Mouse (Mus musculus) embryonic fibroblast, embryonic 13.5 days (primary cell): ENCODE measurements around the gene Sin3a. TPM values are rescaled to one million over a fixed set of nuclear protein-coding genes. Genes with fewer than 3 reads are reported as not detected.

Experiments
- H3K27ac ChIP-seq: 2 replicates; pipeline ENCODE4 v1.5.1; 2012; ENCODE audit warnings: low read length, control low read depth, inconsistent platforms; ENCODE audit not compliant: insufficient read depth
- H3K4me1 ChIP-seq: 2 replicates; pipeline ENCODE4 v1.6.1; 2011; ENCODE audit warnings: low read length; ENCODE audit not compliant: control insufficient read depth, insufficient read depth
- H3K4me3 ChIP-seq: 2 replicates; pipeline ENCODE4 v1.5.1; 2011; ENCODE audit warnings: mild to moderate bottlenecking, control low read depth, low read length; ENCODE audit not compliant: insufficient read depth
- CTCF ChIP-seq: IDR thresholded peaks from 2 replicates; pipeline ENCODE4 v1.5.1; 2011; ENCODE audit warnings: mild to moderate bottlenecking, control low read depth, low read length, moderate library complexity, borderline replicate concordance; ENCODE audit not compliant: insufficient read depth
- POLR2A ChIP-seq: IDR thresholded peaks from 2 replicates; pipeline ENCODE4 v1.6.1; 2011; ENCODE audit warnings: low read depth, mild to moderate bottlenecking, control low read depth, low read length, moderate library complexity
- polyA plus RNA-seq: library from polyadenylated mRNA; stranded (reverse); fragments of >200 nt; gene quantifications from 2 replicates; pipeline ENCODE4 v1.2.4, GENCODE M21; 2011; ENCODE audit warnings: low read depth; ENCODE audit not compliant: missing spikeins, insufficient read length

The Sin3a gene
- polyA plus RNA-seq, 1 experiment, result 49.7 TPM

GRCm38 (mm10) chr9:57158506-57158905 is 86.7 kb downstream of the Sin3a start:
- Histone ChIP-seq H3K4me3 (no peak overlapping the region), H3K4me1 (no peaks in the 10 kb centered on the region), H3K27ac (no peak overlapping the region)
- TF ChIP-seq CTCF (no peak), POLR2A (no peak; the same call in 1 of the 2 replicates)

GRCm38 (mm10) chr9:57162496-57162895 is 90.7 kb downstream of the Sin3a start:
- no peak overlapping the region for H3K27ac ChIP-seq
- TF ChIP-seq CTCF, result peak; percentile 63; the same call in 1 of the 2 replicates
- no peak for TF ChIP-seq POLR2A
- H3K4me1 ChIP-seq, result no peaks in the 10 kb centered on the region
- H3K4me3 ChIP-seq, result no peak overlapping the region

GRCm38 (mm10) chr9:57163137-57163536 is 91.3 kb downstream of the Sin3a start:
- Histone ChIP-seq H3K27ac (no peak overlapping the region), H3K4me3 (no peak overlapping the region), H3K4me1 (no peaks in the 10 kb centered on the region)
- TF ChIP-seq POLR2A (no peak), CTCF (no peak)

- Histone ChIP-seq H3K4me1 (no peaks in the 10 kb centered on the region), H3K27ac (no peak overlapping the region), H3K4me3 (no peak overlapping the region)
- no peak for TF ChIP-seq CTCF
- no peak for TF ChIP-seq POLR2A
These were observed 94.3 kb downstream of the Sin3a start for GRCm38 (mm10) chr9:57166173-57166572.

- no peak overlapping the region for H3K4me3 ChIP-seq
- H3K27ac ChIP-seq, result no peak overlapping the region
- H3K4me1 ChIP-seq, result no peaks in the 10 kb centered on the region
- TF ChIP-seq POLR2A (no peak), CTCF (no peak)
These were observed 96.6 kb downstream of the Sin3a start for GRCm38 (mm10) chr9:57168411-57168810.

Other genes with a start within 250 kb of the Sin3a start
- not detected in 2 replicates for gene Odf3l1, start 207.4 kb upstream of the Sin3a start, polyA plus RNA-seq
- 48.4 and 76.1 TPM in 2 replicates for gene Cspg4, start 207.0 kb upstream of the Sin3a start, polyA plus RNA-seq
- 18.1 and 20.7 TPM in 2 replicates for gene Snx33, start 143.7 kb upstream of the Sin3a start, polyA plus RNA-seq
- 92.7 and 107 TPM in 2 replicates for gene Imp3, start 134.6 kb upstream of the Sin3a start, polyA plus RNA-seq
- gene Snupn, start 121.2 kb upstream of the Sin3a start, polyA plus RNA-seq, result 14.1 and 14.5 TPM in 2 replicates
- gene Ptpn9, start 77.1 kb upstream of the Sin3a start, polyA plus RNA-seq, result 74.5 and 79.8 TPM in 2 replicates
- gene Man2c1, start 58.6 kb downstream of the Sin3a start, polyA plus RNA-seq, result 81.2 and 86.1 TPM in 2 replicates
- gene Neil1, start 76.3 kb downstream of the Sin3a start, polyA plus RNA-seq, result 6.5 and 7.0 TPM in 2 replicates
- 48.4 and 52.4 TPM in 2 replicates for gene Commd4, start 86.3 kb downstream of the Sin3a start, polyA plus RNA-seq
- gene Trcg1, start 164.5 kb downstream of the Sin3a start, polyA plus RNA-seq, result not detected in 2 replicates
- 30.6 and 36.6 TPM in 2 replicates for gene 1700017B05Rik, start 190.6 kb downstream of the Sin3a start, polyA plus RNA-seq